Mouse (Mus musculus): ENCODE measurements around the gene Rbm38.

The Rbm38 gene

GRCm38 (mm10) chr2:173058263-173058662 lies 38.0 kb downstream of the Rbm38 start:
- DNase-seq (ENCODE audit: low spot score) = no peak

DNA sequence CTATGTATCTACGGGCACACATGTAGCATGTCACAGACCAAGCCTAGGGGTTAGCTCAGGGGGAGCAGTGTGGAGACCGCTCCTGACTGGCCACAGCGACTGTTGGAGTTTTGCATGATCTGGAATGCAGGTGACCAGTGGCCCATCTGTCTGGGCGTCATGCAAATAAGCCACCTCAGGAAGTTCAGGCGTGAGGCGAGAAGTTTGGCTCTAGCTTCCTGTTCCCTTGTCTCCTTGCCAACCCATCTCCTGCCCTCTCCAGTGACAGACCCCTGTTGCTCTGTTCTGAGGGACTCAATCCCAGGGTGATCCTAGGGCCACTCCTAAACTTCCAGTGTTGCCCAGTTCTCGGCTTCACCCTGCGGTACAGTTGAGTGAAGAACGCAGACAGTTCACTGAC lies 40.2 kb downstream of the Rbm38 start:
- DNase-seq (ENCODE audit: low spot score) = no peak

DNA sequence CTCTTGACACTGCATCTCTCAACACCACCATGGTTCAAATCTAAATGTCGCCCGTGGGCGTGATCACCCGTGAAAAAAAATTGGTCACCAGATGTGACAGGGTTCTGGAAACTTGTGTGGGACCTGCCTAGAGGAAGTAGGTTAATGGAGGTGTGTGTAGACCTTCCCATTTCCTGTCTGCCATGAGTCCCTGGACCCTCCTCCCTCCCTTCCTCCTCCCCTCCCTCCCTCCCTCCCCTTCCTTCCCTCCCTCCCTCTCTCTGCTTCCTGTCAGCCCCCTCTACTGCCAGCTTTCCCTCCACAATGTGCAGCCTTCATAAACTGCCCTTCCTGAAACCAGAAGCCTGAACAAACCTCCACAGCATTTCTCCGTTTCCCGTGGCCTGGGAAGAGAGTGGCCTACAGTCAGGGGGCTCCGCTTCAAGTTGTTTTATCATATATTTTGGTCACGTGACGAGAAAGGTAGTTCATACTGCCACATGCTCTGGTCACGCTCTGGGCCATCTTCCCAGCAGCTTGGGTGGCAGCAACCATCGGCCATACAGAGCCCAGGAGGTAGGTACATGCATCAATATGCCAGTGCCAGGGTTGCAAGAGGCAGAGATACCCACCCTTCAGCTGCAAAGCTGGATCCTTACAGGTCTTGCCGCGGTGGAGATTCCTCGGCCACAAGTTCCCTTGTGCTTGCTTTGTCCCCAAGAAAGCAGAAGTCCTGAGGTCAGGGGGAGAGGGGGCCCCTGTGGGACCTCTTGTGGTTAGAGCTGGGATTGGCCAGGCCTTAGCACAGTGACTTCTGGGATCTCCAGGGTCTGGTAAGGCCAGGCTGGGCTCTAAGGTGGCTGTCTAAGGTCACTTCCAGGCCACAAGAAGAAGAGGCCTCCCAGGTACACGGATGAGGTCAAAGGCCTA lies 41.4 kb downstream of the Rbm38 start:
- DNase-seq (ENCODE audit: low spot score) = no peak

DNA sequence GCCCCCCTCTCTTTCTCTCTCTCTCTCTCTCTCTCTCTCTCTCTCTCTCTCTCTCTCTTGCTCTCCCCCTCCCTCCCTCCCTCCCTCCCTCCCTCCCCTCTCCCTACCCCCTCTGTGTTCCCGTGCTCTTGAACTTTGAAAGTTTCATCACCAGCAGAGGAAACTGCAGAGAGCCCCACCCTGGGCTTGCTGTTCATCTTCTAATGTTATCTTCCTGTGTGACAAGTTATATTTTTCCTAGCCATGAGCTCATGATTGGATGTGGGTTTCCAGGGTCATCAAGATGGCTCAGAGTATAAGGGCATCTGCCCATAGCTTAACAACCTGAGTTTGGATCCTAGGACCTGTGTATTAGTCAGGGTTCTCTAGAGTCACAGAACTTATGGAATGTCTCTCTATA lies 42.9 kb downstream of the Rbm38 start:
- DNase-seq (ENCODE audit: low spot score) = no peak

DNA sequence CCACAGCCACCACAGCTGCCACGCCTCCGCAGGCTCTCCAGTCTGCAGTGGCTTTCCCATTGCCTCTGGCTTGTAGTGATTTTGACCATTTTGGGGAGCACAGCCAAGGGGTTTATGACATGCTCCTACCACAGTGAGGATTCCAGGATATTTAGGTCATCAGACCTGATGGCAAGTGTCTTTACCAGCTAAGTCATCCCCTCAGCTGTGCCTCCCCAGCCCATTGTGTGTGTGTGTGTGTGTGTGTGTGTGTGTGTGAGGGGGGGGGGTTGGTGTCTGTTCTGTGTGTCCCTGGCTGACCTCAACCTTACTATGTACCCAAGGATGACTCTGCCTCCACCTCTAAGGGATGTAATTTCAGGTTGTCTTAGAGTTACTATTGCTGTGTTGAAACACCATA lies 44.6 kb downstream of the Rbm38 start:
- DNase-seq (ENCODE audit: low spot score) = no peak

- no peak for DNase-seq (ENCODE audit: low spot score)
These were observed 52.6 kb downstream of the Rbm38 start for GRCm38 (mm10) chr2:173072948-173073347.

DNA sequence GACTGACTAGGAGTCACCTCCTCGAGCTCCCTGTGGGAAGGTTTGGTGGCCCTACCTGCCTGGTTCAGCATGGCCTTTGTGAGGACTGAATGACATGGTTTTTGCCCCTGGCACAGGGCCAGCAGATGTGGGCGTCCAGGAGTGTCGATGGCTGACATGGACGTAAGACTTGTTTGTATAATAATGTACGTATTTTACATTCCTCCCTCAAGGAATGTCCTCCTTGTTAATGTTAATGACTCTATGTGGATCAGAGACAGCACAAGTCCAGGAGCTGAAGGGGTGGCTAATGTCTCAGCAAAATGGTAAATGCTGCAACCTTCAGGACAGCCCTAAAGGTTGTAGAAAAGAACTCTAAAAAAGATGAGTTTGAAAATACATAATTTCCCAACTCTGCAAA lies 53.4 kb downstream of the Rbm38 start:
- DNase-seq (ENCODE audit: low spot score) = no peak

DNA sequence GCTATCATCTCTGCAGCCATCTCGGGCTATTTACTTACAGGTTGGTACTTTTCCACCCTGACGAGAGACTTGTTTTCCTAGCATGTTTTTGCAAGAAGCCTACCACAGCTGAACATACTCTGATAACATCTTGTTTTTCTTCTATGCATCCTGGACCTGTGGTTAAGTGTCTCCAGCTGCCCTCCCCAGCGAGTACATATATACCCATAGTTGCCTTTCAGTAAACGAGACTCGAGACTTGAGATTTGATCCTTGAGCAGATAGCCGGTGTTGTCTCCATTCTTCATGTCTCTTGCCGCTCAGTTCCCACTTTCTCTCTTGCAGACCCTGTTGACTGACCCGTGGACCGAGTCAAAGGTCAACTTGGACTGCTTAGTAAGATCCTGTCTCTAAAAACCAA lies 56.6 kb downstream of the Rbm38 start:
- DNase-seq (ENCODE audit: low spot score) = no peak

DNA sequence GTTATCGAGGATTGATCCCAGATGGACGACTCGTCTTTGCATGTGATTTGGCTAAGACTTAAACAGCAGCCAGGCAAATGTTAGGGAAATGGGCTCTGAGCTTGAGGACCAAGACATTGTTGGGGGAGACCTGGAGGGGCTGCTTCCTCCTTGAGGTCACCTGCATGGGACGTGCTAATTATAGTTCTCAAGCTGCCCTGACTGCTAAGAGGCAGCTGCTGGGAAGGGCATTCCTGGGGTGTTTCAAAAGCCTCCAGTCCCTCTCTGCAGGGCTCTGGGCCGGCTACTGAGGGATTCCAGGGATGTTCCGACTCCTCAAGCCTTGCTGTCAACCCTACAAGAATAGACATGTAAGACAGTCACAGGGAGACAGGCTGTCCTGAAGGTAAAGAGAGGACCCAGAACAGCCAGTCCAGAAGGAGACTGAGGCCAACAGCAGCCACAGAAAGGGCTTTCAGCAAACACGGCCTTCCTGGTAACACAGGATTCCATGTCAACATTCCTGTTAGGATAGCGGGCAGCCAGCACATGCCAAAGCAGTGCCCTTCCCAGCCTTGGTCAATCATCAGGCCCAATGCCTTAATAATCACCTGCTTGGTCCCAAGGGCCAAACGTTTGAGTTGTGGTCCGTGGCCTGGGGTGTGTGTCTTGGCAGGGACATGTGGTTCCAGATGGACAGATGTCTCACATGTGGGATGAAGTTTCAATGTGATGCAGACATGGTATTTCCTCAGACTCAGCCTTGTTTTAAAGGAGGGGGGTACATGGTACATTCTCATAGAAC lies 59.7 kb downstream of the Rbm38 start:
- no peak for DNase-seq (ENCODE audit: low spot score)

- peak; percentile 75 for DNase-seq (ENCODE audit: low spot score)
These were observed 60.5 kb downstream of the Rbm38 start for GRCm38 (mm10) chr2:173080785-173081241.

DNA sequence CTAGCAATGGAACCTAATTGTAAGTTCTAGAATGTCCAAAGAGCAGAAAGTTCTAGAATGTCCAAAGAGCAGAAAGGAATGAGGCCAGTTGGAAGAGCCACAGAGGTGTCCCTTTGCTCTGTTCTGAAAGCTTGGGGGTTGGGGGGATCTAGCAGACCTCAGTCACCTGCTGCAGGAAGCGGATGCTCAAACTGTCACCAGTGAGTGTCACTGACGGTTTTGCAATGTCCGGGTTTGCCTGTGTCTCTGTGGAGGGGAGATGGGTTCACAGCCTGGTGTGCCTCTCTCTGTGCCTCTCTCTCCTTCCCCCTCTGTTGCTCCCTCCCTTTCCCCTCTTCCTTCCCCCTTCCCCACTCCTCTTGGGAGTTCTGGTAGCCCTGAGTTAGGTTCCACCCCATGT lies 62.4 kb downstream of the Rbm38 start:
- DNase-seq (ENCODE audit: low spot score) = no peak

- no peak for DNase-seq (ENCODE audit: low spot score)
These were observed 62.8 kb downstream of the Rbm38 start for GRCm38 (mm10) chr2:173083106-173083505.

- DNase-seq (ENCODE audit: low spot score) = no peak
These were observed 63.6 kb downstream of the Rbm38 start for GRCm38 (mm10) chr2:173083712-173084475.

Measured in ovary, postnatal 36 days (tissue).